Mouse (Mus musculus) limb, embryonic 15.5 days (tissue): ENCODE data around the gene Gpr3. TPM values are rescaled to one million over a fixed set of nuclear protein-coding genes. Genes with fewer than 3 reads are reported as not detected.
A peak's percentile ranks its signal among the peaks of the same experiment; 100 is the strongest.

Source experiments
- ATAC-seq: fragments of 200-750 bp; cut with Nextera tagmentation; 2 replicates; pipeline ENCODE4 v1.8.0; 2017; ENCODE audit warnings: low read depth, moderate TSS enrichment; ENCODE audit not compliant: insufficient number of reproducible peaks, low FRiP score, low TSS enrichment
- H3K27ac ChIP-seq: fragments of 300-500 bp; sonication (generic); 2 replicates; pipeline ENCODE4 v1.5.1; 2015; ENCODE audit warnings: moderate library complexity, mild to moderate bottlenecking, inconsistent platforms
- H3K27me3 ChIP-seq: fragments of 300-500 bp; sonication (generic); 2 replicates; pipeline ENCODE4 v1.6.1; 2015; ENCODE audit warnings: inconsistent platforms
- H3K36me3 ChIP-seq: fragments of 300-500 bp; sonication (generic); 2 replicates; pipeline ENCODE4 v1.6.1; 2015; ENCODE audit warnings: inconsistent platforms
- H3K4me1 ChIP-seq: fragments of 300-500 bp; sonication (generic); 2 replicates; pipeline ENCODE4 v1.6.1; 2015; ENCODE audit warnings: inconsistent platforms
- H3K4me2 ChIP-seq: fragments of 300-500 bp; sonication (generic); 2 replicates; pipeline ENCODE4 v1.6.1; 2015; ENCODE audit warnings: mild to moderate bottlenecking, inconsistent platforms
- H3K4me3 ChIP-seq: fragments of 300-500 bp; sonication (generic); 2 replicates; pipeline ENCODE4 v1.5.1; 2015; ENCODE audit warnings: mild to moderate bottlenecking, inconsistent platforms
- H3K9ac ChIP-seq: fragments of 300-500 bp; sonication (generic); 2 replicates; pipeline ENCODE4 v1.6.1; 2015; ENCODE audit warnings: inconsistent platforms
- H3K9me3 ChIP-seq: fragments of 300-500 bp; sonication (generic); 2 replicates; pipeline ENCODE4 v1.6.1; 2016; ENCODE audit warnings: inconsistent platforms
- WGBS: fragments of 180-500 bp; shearing (Covaris S2); methylation state at CpG from one replicate; pipeline ENCODE4 v1.1.7; 2015; 5-methylcytosine and 5-hydroxymethylcytosine counted together
- polyA plus RNA-seq: library from polyadenylated mRNA; unstranded; fragments of >200 nt; fragmentation: Nextera tagmentation; extraction: Ambion mirVana; gene quantifications from 2 replicates; pipeline ENCODE4 v1.2.1, GENCODE M21; 2015

Gpr3 gene
- polyA plus RNA-seq = not detected in 2 replicates

- WGBS = 2% methylated on average over 51 of the region's 52 CpGs
- peak within 1 kb of the TSS; percentile 63 for H3K4me3 ChIP-seq
- H3K36me3 ChIP-seq = no peaks in the 10 kb centered on the region
- H3K4me1 ChIP-seq = peaks cover 24% of the 10 kb centered on the region
- H3K9ac ChIP-seq = peak within 1 kb of the TSS; percentile 37
- peaks cover 37% of the 10 kb centered on the region for H3K27me3 ChIP-seq
- no peaks in the 10 kb centered on the region for H3K9me3 ChIP-seq
- no peak within 1 kb of the TSS for H3K27ac ChIP-seq
- peak; percentile 33; the same call in 1 of the 2 replicates for ATAC-seq
- peak within 1 kb of the TSS; percentile 99 for H3K4me2 ChIP-seq
These were observed at the start of gene Gpr3, which contains the start of gene Cd164l2 for GRCm38 (mm10) chr4:133211751-133212561. Gpr3 (minus strand) TSS chr4:133212536. Cd164l2 (plus strand) TSS chr4:133212131.

- Histone ChIP-seq H3K4me3 (peak overlapping the region; percentile 27), H3K27ac (peak overlapping the region; percentile 75), H3K9ac (no peak overlapping the region), H3K36me3 (peaks cover 26% of the 10 kb centered on the region), H3K9me3 (no peaks in the 10 kb centered on the region), H3K4me1 (peaks cover 9% of the 10 kb centered on the region), H3K27me3 (peaks cover 9% of the 10 kb centered on the region), H3K4me2 (peak overlapping the region; percentile 22)
- no peak for ATAC-seq
- 38% methylated on average over 10 of the region's 10 CpGs for WGBS
These were observed 49.5 kb upstream of the Gpr3 start for GRCm38 (mm10) chr4:133261641-133262374.

GRCm38 (mm10) chr4:133257798-133258408 is 45.6 kb upstream of the Gpr3 start:
- Histone ChIP-seq H3K27me3 (peaks cover 29% of the 10 kb centered on the region), H3K27ac (no peak overlapping the region), H3K4me1 (peaks cover 12% of the 10 kb centered on the region), H3K9ac (no peak overlapping the region), H3K4me2 (no peak overlapping the region), H3K4me3 (no peak overlapping the region), H3K9me3 (no peaks in the 10 kb centered on the region), H3K36me3 (no peaks in the 10 kb centered on the region)
- 76% methylated on average over 12 of the region's 12 CpGs for WGBS
- ATAC-seq = no peak

GRCm38 (mm10) chr4:133257230-133257629 is 44.9 kb upstream of the Gpr3 start:
- H3K27ac ChIP-seq = no peak overlapping the region
- H3K9me3 ChIP-seq = no peaks in the 10 kb centered on the region
- 29% methylated on average over 12 of the region's 12 CpGs for WGBS
- peak overlapping the region; percentile 12; the same call in 1 of the 2 replicates for H3K4me3 ChIP-seq
- H3K4me2 ChIP-seq = peak overlapping the region; percentile 34
- peaks cover 35% of the 10 kb centered on the region for H3K27me3 ChIP-seq
- no peak overlapping the region for H3K9ac ChIP-seq
- H3K36me3 ChIP-seq = no peaks in the 10 kb centered on the region
- peak; percentile 21; the same call in 1 of the 2 replicates for ATAC-seq
- peaks cover 12% of the 10 kb centered on the region for H3K4me1 ChIP-seq

GRCm38 (mm10) chr4:133256820-133257219 is 44.5 kb upstream of the Gpr3 start:
- ATAC-seq = 0 out of 2 replicates have a peak, but pooled peaks have one; percentile 16
- H3K9ac ChIP-seq = no peak overlapping the region
- H3K27me3 ChIP-seq = peaks cover 39% of the 10 kb centered on the region
- peak overlapping the region; percentile 34 for H3K4me2 ChIP-seq
- peak overlapping the region; percentile 12 for H3K4me3 ChIP-seq
- H3K36me3 ChIP-seq = no peaks in the 10 kb centered on the region
- 12% methylated on average over 24 of the region's 24 CpGs for WGBS
- no peak overlapping the region for H3K27ac ChIP-seq
- no peaks in the 10 kb centered on the region for H3K9me3 ChIP-seq
- H3K4me1 ChIP-seq = peaks cover 8% of the 10 kb centered on the region

- Histone ChIP-seq H3K27me3 (peaks cover 50% of the 10 kb centered on the region), H3K36me3 (no peaks in the 10 kb centered on the region), H3K27ac (no peak overlapping the region), H3K4me1 (peaks cover 19% of the 10 kb centered on the region), H3K4me2 (no peak overlapping the region), H3K9me3 (no peaks in the 10 kb centered on the region), H3K4me3 (no peak overlapping the region), H3K9ac (no peak overlapping the region)
- 52% methylated on average over 6 of the region's 6 CpGs for WGBS
- ATAC-seq = no peak
These were observed 43.1 kb upstream of the Gpr3 start for GRCm38 (mm10) chr4:133255392-133255791.

GRCm38 (mm10) chr4:133253412-133253811 is 41.1 kb upstream of the Gpr3 start:
- H3K36me3 ChIP-seq = no peaks in the 10 kb centered on the region
- no peaks in the 10 kb centered on the region for H3K9me3 ChIP-seq
- no peak overlapping the region for H3K27ac ChIP-seq
- no peak for ATAC-seq
- H3K4me2 ChIP-seq = no peak overlapping the region
- no peak overlapping the region for H3K4me3 ChIP-seq
- 55% methylated on average over 12 of the region's 12 CpGs for WGBS
- H3K4me1 ChIP-seq = peaks cover 25% of the 10 kb centered on the region
- peaks cover 63% of the 10 kb centered on the region for H3K27me3 ChIP-seq
- no peak overlapping the region for H3K9ac ChIP-seq

- no peak overlapping the region for H3K4me3 ChIP-seq
- no peak overlapping the region for H3K9ac ChIP-seq
- peaks cover 70% of the 10 kb centered on the region for H3K27me3 ChIP-seq
- no peaks in the 10 kb centered on the region for H3K36me3 ChIP-seq
- WGBS = 33% methylated on average over 4 of the region's 4 CpGs
- H3K9me3 ChIP-seq = no peaks in the 10 kb centered on the region
- no peak overlapping the region for H3K4me2 ChIP-seq
- no peak for ATAC-seq
- H3K27ac ChIP-seq = no peak overlapping the region
- peaks cover 28% of the 10 kb centered on the region for H3K4me1 ChIP-seq
These were observed 39.8 kb upstream of the Gpr3 start for GRCm38 (mm10) chr4:133252089-133252488.

GRCm38 (mm10) chr4:133251214-133251613 is 38.9 kb upstream of the Gpr3 start:
- H3K27me3 ChIP-seq = peaks cover 70% of the 10 kb centered on the region
- H3K36me3 ChIP-seq = no peaks in the 10 kb centered on the region
- peak overlapping the region; percentile 31; the same call in 1 of the 2 replicates for H3K9ac ChIP-seq
- H3K4me3 ChIP-seq = peak overlapping the region; percentile 42
- no peaks in the 10 kb centered on the region for H3K9me3 ChIP-seq
- H3K27ac ChIP-seq = 0 out of 2 replicates have a peak overlapping the region, but pooled peaks have one; percentile 33
- peak overlapping the region; percentile 72 for H3K4me2 ChIP-seq
- 3% methylated on average over 31 of the region's 31 CpGs for WGBS
- H3K4me1 ChIP-seq = peaks cover 26% of the 10 kb centered on the region
- no peak for ATAC-seq

GRCm38 (mm10) chr4:133250609-133251008 is 38.3 kb upstream of the Gpr3 start:
- no peaks in the 10 kb centered on the region for H3K9me3 ChIP-seq
- H3K9ac ChIP-seq = peak overlapping the region; percentile 31; the same call in 1 of the 2 replicates
- H3K36me3 ChIP-seq = no peaks in the 10 kb centered on the region
- no peak overlapping the region for H3K27ac ChIP-seq
- H3K4me2 ChIP-seq = peak overlapping the region; percentile 72
- peaks cover 66% of the 10 kb centered on the region for H3K27me3 ChIP-seq
- peaks cover 26% of the 10 kb centered on the region for H3K4me1 ChIP-seq
- 3% methylated on average over 22 of the region's 22 CpGs for WGBS
- H3K4me3 ChIP-seq = peak overlapping the region; percentile 42
- no peak for ATAC-seq

GRCm38 (mm10) chr4:133247806-133248449 is 35.6 kb upstream of the Gpr3 start:
- Histone ChIP-seq H3K4me2 (no peak overlapping the region), H3K27ac (no peak overlapping the region), H3K4me3 (no peak overlapping the region), H3K9me3 (no peaks in the 10 kb centered on the region), H3K36me3 (no peaks in the 10 kb centered on the region), H3K4me1 (peaks cover 26% of the 10 kb centered on the region), H3K27me3 (peaks cover 76% of the 10 kb centered on the region), H3K9ac (no peak overlapping the region)
- WGBS = 68% methylated on average over 13 of the region's 13 CpGs
- ATAC-seq = no peak
